Mouse (Mus musculus) brain, embryonic 18.5 days (tissue): Measurements from ENCODE around the gene Myo1e.

Experiments used
- DNase-seq: peaks from one replicate; pipeline ENCODE4 v3.0.0-alpha.2; 2012; ENCODE audit warnings: low read depth, low spot score

Myo1e gene

DNA sequence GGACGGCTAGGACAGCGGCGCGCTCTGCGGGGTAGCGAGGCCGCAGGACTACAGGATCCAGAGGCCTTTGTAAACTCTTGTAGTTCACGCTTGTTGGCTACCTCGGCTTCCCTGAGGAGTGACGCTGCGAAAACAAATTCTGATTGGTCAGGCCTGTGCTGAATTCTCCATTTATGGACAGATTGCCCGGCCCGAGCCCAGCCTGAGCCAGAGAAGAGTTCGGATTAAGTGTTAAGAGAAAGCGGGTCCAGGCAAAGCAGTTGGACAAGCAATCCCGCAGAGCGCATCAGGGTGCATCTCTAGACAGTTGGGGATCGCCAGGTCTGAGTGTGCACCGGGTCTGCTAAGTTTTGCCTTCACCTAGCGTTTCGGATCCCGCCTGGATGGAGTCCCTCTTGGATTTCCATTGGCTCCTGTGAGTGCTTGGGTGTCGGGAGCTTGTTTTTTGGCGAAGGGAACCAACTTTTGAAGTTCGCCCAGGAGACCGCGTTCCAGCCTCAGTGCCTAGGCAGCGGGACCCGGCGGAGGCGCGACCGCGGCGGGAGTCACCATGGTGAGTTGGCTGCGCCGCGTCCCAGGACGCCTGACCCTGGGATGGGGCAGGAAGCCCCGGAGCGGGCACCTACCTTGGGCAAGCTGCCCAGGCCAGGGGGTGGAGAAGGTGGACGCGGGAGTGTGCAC is at the start of gene Myo1e:
Myo1e (plus strand) TSS at position 200 of the 681 bp plus-strand sequence.
- DNase-seq = peak; percentile 86

DNA sequence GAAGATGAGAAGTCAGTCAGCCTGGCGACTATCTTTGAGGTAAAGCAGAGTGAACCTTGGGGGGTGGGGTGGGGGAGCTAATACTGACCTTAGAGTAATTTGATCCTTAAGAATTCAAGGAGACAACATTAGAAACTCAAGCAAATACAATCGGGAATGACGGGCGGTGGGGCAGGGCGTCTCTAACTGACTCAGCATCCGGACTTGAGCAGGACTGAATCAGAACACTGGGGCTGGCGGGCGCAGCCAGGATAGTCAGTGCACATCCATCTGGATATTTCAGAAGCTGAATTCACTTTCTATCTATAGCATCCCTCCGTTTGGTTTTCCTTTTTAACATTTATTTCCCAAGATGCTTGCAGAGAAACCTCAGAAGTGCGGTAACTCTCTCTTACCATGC is 47.1 kb upstream of the Myo1e start:
- DNase-seq = no peak

DNA sequence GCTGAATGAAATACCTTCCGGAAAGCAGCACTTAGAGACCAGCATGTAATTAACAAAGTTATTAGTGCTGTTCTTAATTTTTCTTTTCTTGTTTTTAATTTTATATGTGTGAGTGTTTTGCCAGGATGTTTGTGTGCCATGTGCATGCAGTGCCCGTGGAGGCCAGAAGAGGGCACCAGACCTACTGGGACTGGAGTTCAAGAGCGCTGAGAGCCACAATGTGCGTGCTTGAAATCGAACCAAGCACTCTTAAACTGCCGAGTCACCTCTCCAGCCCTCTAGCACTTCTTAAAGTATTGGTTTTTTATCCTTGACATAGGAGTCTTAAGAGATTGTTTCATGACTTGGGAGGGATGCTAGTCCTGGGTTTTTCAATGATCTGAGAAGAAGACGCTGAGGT is 38.2 kb upstream of the Myo1e start:
- no peak for DNase-seq

DNA sequence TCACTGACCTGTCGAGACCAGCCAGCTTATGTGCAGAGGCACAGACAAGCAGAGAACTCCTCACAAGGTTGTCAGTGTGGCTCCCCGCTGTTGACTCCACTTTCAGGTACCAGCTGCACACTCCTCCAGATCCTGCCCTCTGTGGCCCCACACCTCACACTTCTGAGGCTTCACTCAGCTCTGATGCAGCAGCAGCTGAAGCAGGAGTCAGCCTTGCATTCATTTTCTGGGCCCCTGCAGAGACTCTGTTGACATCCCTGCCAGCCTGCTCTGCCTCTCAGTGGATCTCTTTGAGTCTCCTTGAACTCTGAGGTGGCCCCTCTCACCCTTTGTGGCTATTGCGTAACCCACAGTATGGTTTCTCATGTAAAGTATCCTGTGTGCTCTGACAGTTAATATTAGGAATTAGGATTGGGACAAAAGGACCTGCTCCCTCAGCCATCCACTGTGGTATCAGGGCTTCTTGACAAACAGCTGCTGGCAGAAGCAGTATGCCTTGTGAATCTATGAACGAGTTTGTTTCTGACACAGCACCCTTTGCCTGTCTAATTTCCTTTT is 32.8 kb upstream of the Myo1e start:
- DNase-seq = no peak

DNA sequence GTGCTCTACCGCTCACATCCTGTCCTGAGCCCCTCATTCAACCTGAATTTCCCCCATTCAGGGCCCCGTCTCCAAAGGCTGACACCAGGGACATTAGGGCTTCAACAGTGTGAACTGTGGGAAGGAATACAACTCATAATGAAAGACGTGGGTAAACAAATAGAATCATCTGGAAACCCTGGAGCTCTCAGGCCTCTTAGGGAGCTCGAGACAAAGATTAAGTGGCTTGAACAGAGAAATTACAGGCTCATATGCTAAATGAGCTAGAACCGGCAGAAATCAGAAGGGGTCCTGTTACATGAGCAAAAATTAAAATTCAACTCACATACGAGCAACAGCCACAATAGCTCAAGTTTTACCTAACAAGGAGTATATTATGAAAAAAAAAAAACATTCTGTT is 32.3 kb upstream of the Myo1e start:
- DNase-seq = no peak

DNA sequence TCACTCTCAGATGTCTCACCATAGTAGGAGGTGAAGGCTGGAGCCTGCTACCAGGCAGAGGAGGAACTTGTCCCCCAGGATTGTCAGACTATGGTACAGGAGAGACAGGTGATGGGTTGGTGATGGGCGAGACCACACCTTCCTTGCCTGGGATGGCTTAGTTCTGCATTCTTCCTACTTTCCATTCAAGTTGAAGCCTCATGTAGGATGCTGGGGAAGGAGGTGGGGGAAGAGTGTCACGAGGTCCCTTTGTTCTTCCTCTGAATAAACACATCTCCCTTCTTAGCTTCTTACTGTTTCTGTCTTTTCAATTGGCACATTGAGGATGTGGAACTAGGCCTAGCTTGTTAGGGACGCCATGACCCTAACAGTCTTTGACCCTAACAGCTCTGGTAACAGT is 30.9 kb upstream of the Myo1e start:
- no peak for DNase-seq

DNA sequence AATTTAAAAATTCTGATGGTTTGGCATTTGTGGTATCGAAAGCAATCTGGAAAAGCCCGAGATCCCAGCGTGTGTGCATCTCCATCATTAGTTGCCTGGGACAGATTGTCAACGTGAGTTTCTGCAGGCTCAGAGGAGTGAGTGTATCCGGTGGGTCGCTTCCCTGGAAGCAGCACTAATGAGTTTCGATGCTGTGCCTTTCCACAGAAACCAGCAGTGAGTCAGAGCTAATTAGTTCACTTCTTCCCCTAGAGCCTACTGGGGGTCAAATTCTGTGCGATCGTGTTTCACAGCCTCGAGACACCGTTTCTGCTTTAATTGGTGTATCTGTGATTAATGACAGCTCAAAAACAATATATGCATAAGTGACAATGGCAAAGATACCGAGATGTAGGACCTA is 25.4 kb upstream of the Myo1e start:
- DNase-seq = no peak

DNA sequence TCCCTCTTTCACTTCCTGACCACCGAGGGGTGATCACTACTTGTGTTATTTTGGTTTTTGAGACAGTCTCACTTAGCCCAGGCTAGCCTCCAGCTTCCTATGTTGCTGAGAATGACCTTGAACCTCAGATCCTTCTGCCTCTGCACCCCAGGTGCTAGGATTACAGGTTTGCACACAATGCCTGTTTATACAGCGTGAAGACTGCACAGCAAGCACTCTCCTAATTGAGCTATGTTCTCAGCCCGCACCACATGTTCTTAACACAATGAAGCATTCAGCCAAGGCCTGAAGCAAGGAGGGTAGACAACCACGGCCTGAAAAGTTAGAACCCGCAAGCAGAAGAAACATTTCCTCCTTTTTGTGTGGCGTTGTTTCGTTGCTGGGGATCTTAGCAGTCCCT is 24.5 kb upstream of the Myo1e start:
- no peak for DNase-seq

DNA sequence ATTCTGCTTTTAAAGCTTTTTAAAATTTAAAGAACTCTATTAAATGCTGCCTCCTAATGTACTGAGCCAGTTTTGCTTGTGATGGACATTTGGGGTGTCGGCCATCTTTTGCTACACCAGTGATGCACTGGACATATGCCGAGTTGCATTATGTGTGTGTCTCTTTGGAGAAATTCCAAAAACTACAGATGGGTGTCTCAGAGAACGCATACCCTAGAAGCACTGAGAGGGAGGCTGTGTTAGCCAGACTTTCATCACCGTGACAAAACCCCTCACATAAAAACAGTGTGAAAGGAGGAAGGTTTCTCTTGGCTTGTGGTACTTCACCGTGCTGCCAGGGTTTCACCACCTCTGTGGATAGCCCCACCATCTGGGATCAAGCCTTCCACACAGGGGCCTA is 14.8 kb upstream of the Myo1e start:
- DNase-seq = peak; percentile 42

DNA sequence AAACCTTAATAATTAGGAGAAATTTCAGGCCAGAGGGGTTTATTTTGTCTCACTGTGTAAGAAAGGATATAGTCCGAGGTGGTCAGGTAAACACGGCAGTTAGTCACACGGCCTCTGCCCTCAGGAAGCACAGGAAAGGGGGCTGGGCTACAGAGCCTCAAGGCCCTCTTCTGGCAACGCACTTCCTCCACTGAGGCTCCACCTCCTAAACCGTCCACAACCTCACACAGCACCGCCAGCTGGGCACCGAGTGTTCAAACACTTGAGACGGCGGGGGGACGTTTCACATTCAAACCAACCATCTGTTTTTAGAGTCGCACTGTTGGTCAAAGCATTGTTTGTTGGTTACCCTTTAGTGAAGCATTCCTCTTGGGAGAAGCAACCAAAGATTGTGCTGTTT is 12.5 kb upstream of the Myo1e start:
- no peak for DNase-seq

DNA sequence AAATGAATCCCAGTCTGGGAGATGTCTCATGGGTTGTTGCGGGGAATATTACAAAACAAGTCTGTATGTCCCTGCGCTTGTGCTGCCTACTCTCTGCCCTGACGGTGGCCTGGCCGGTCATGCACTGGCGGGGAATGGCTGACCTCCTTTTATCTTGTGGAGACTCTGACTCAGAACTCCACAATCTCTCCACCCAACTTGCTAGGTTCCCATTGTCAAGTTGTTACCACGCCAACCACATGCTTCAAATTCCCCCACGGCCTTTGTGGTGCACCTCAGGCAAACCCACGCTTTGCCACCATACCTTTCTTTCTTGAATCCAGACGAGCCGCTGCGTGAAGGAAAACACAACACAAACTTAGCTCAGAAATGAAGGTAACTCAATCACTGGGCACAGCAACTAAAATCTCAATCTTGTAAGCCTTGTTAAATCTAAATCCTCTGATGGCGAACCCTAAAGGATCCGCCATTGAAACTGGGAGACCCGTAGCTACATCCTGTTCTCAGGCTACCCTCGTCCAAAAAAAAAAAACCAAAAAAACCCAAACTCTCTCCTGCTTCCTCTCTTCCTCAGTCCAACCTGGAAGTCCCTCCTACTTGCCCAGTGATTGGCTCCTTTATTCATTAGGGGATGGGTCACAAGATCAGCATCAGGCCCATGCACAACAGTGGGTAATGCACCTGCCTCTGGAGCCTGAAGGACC is 10.0 kb upstream of the Myo1e start:
- no peak for DNase-seq

DNA sequence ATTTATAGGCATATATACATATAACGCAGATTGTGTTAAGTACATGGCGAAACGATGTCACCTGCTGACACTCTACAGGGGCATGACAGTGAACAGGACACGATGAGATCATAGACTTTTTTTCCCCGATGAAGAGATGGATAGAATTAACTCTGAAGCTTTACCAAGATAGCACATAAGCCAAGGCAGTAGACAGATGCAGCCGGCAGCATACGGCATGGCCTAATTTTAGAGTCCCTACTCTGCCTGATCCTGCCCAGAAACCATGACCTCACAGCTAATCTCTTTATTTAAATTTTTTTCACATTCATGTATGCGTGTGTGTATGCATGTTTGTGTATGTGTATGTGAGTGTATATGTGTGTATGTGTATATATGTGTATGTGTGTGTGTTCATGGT is 9.2 kb upstream of the Myo1e start:
- no peak for DNase-seq

DNA sequence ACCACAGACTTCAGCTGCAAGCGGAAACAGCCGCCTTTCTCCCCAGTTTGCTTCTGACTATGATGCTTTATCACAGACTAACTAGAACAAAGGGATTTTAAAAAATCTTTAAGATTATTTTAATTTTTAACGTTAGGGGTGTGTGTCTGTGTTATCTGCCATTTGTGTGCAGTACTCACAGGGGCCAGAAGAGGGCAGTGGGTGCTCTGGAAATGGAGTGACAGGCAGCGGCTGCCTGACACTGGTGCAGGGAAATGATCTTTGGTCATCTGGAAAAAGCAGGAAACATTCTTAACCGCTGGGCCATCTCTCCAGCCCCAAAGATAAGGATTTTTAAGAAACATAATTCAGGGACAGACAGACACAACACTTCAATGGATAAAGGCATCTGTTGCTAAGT is 4.4 kb upstream of the Myo1e start:
- DNase-seq = no peak

DNA sequence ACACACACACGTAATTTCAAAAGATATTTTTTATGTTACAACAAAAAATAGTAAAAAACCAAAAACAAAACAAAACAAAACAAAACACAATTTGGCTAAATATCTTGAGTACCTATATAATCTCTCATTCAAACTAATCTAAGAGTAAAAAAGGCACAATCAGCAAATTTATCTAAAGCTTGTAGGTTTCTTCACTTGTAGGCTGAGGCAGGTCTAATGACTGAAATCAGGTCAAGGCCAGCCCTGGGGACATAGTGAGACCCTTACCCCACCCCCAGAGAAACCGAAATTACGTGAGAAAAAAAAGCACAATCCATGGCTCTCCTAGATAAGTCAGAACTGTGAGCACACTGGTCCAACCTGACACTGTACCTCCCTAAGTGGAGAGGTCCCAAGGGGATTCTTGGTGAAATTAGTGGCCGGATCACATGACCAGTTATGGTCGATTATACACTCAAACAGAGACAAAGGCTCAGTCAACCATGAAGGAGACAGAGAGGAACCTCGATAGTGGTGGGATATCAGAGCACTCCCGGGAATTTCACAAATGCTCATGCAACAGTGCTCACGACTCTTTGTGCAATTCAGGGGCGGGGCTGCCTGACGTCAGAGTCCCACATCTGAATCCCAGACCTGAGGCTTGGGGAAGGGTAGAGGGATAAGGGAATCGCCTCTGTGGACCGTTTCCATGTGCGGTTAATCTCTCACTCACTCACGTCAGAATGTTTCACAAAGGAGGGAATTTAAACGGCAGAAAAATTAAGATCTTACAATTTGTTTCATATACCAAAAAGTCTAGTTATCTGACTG is 3.7 kb upstream of the Myo1e start:
- DNase-seq = no peak

DNA sequence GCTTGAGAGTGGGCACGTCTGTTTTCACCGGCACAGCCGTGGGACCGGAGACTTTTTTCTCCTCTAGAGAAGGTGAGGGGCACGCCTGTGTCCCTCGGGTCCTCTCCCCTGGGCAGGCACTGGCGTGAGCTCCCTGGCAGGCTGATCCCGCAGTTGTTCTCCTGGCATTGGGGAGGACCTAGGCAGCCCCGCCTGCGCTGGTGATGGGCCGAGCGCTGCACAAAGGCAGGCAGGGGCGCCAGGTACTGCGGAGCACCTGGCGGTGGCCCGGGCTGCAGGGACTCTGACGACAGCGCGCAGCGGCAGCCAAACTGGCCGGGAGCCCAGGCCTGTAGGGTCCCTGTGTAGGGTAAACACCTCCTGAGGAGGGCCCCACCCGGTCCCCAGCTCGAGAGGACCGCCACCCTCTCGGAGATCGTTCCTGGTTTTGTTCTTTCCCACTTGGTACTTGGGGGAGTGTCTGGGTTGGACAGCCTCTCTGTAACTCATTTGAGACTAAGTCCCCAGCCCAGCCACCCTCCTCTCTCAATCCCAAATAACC is 901 bp downstream of the Myo1e start:
- no peak for DNase-seq

DNA sequence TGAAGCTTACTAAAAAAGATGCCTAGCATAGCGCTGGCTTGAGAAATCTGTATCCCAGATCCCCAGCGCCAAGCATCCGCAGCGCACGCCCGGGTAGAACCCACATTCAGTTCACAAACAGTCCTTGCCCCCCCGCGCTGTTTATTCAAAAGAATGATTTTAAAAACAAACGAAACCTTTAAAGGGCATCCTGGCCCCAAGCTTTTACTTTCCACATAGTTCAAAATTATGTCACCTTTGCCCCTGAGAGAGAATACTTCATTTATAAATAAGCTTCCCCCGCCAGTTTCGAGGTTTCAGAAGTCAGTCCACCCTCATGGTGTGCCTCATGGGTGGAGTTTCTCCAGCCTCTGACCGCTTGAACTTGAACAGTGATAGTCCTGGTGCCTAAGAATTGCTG is 1.6 kb downstream of the Myo1e start:
- no peak for DNase-seq

DNA sequence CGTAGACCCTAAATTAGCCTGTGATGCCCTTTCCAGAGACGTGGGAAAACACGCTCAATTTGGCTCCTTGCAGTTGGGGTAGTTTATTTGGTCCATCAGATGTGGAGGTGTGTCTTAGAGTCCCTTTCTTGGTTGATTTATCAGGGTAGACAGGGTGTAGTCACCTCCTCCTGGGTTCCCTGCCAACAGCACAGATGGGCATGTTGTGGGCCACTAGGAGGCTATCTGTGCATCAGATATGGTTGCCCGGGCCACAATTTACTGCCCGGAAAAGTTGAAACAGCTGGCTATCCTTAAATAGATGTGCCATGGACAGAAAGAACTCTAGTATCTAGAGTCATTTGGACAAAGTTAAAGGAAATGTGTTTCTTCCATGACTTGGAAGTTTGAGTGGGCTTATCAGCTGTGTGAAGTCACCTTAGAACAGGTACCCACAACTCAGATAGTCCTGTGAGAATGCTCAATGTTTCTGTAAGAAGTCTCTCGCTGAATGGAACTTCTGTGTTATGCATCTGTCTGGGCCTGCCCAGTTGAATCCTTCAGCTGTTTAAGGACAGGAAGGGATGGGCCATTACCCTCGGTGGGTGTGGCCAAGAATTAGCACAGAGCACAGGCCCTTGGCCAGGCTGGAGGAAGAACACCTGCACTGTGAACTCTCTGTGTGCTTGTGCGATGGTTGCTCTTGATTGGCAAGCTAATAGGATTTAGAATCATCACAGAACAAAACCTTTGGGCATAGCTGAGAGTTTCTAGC is 2.3 kb downstream of the Myo1e start:
- DNase-seq = no peak

DNA sequence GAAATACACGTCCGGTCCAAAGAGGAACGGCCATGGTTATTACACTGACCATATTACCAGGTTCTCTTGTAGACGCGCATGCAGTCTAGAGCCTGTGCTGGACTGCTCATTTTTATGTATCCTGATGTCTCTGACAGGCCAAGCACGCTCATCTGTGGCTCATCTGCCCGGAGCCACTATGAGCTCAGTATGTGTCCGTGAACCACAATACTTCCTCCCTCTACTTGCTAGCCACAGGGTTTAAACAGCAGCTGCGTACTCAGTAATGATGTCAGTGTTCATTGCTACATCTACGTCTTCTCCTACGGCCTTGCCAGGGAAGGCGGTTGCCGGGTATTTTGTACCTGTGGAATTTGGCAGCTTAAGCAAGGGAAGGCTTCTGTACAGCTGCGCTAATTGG is 4.5 kb downstream of the Myo1e start:
- no peak for DNase-seq

DNA sequence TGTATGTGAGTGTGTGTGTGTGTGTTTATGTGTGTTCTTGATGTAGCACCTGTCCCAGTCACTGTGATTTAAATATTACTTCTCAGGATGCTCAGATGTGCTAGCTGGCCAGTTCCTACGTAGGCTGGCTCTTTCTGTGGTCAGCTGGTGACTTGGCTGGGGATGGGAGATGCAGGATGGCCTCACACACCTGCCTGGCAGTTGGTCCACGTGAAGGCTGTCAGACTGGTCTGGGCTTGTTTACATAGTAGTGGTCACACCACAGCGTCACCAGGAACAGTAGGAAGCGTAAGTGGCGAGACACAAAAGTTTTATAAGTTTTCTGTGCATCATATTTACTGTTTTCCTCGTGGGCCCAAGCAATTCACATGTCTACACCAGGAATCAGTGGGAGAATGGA is 9.4 kb downstream of the Myo1e start:
- DNase-seq = no peak

DNA sequence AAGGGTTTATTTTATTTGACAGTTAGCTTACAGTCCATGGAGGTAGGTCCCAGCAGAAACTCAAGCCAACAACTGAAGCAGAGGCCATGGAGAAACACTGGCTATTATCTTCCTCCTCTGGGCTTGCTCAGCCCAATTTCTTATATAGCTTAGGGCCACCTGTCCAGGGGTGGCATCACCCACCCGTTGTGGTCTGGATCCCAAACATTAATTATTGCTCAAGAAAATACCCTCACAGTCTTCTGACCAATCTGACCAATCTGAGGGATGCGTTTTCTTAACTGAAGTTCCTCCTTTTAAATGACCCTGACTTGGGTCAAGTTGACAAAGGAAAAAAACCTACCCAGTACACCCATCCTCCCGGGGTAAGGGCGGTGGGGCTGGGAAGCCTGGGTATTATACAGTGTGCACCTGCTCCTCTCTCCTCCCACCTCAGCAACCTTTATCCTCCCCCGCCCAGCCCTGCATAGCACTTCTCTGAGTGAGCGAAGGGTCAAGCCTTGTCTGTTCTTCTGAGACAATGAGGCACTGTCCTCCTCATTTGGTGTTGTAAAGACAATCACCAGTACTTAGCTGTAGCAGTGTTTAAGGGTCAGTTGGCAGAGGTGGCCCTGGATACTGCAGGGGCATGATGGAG is 12.3 kb downstream of the Myo1e start:
- DNase-seq = no peak
